Mouse (Mus musculus): ENCODE data around the gene Nefh. TPM values are rescaled to one million over a fixed set of nuclear protein-coding genes. Genes with fewer than 3 reads are reported as not detected.

Nefh gene
- 0.30 and 0.45 TPM in 2 replicates for polyA plus RNA-seq (2015; fragmentation: Nextera tagmentation; extraction: Ambion mirVana)

- Histone ChIP-seq H3K27me3 (ENCODE audit: control insufficient read depth, insufficient read depth, low read length) (peaks cover 66% of the 10 kb centered on the region), H3K9me3 (replicated peaks; ENCODE audit: control insufficient read depth, low read length) (no peaks in the 10 kb centered on the region), H3K4me3 (replicated peaks; ENCODE audit: low read length) (peak within 1 kb of the TSS; percentile 52), H3K4me2 (ENCODE audit: low read depth, low read length) (peak within 1 kb of the TSS; percentile 69), H3K36me3 (ENCODE audit: control insufficient read depth, insufficient read depth, low read length) (no peaks in the 10 kb centered on the region), H3K27ac (ENCODE audit: low read length) (no peak within 1 kb of the TSS), H3K4me1 (ENCODE audit: control insufficient read depth, insufficient read depth, low read length) (0 out of 2 replicates have a peak, but pooled peaks cover 4% of the 10 kb centered on the region), H3K9ac (ENCODE audit: low read length) (peak within 1 kb of the TSS; percentile 12)
- ATAC-seq (ENCODE audit: insufficient read depth, low FRiP score): peak; percentile 52; the same call in 1 of the 2 replicates
- under 1% methylated on average over 41 of the region's 41 CpGs for WGBS
These were observed at the start of gene Nefh for GRCm38 (mm10) chr11:4947813-4948174. TSS of gene Nefh (minus strand) at chr11:4948064.

GRCm38 (mm10) chr11:4996621-4997199, 48.8 kb upstream of the Nefh start:
- Histone ChIP-seq H3K27me3 (ENCODE audit: control insufficient read depth, insufficient read depth, low read length) (no peaks in the 10 kb centered on the region), H3K36me3 (ENCODE audit: control insufficient read depth, insufficient read depth, low read length) (no peaks in the 10 kb centered on the region), H3K4me2 (ENCODE audit: low read depth, low read length) (no peak overlapping the region), H3K27ac (ENCODE audit: low read length) (no peak overlapping the region), H3K9ac (ENCODE audit: low read length) (no peak overlapping the region), H3K9me3 (replicated peaks; ENCODE audit: control insufficient read depth, low read length) (no peaks in the 10 kb centered on the region), H3K4me3 (replicated peaks; ENCODE audit: low read length) (no peak overlapping the region), H3K4me1 (ENCODE audit: control insufficient read depth, insufficient read depth, low read length) (no peaks in the 10 kb centered on the region)
- no peak for ATAC-seq (ENCODE audit: insufficient read depth, low FRiP score)
- 81% methylated on average over 5 of the region's 5 CpGs for WGBS

GRCm38 (mm10) chr11:4995676-4996075, 47.8 kb upstream of the Nefh start:
- no peaks in the 10 kb centered on the region for H3K4me1 ChIP-seq (ENCODE audit: control insufficient read depth, insufficient read depth, low read length)
- no peak overlapping the region for H3K4me2 ChIP-seq (ENCODE audit: low read depth, low read length)
- no peak overlapping the region for H3K4me3 ChIP-seq (replicated peaks; ENCODE audit: low read length)
- H3K27ac ChIP-seq (ENCODE audit: low read length): no peak overlapping the region
- H3K36me3 ChIP-seq (ENCODE audit: control insufficient read depth, insufficient read depth, low read length): no peaks in the 10 kb centered on the region
- H3K9ac ChIP-seq (ENCODE audit: low read length): no peak overlapping the region
- H3K27me3 ChIP-seq (ENCODE audit: control insufficient read depth, insufficient read depth, low read length): no peaks in the 10 kb centered on the region
- no peaks in the 10 kb centered on the region for H3K9me3 ChIP-seq (replicated peaks; ENCODE audit: control insufficient read depth, low read length)
- 85% methylated on average over 3 of the region's 3 CpGs for WGBS
- no peak for ATAC-seq (ENCODE audit: insufficient read depth, low FRiP score)

GRCm38 (mm10) chr11:4992471-4992870, 44.6 kb upstream of the Nefh start:
- no peak overlapping the region for H3K4me3 ChIP-seq (replicated peaks; ENCODE audit: low read length)
- ATAC-seq (ENCODE audit: insufficient read depth, low FRiP score): no peak
- no peaks in the 10 kb centered on the region for H3K36me3 ChIP-seq (ENCODE audit: control insufficient read depth, insufficient read depth, low read length)
- H3K4me2 ChIP-seq (ENCODE audit: low read depth, low read length): no peak overlapping the region
- peaks cover 5% of the 10 kb centered on the region for H3K4me1 ChIP-seq (ENCODE audit: control insufficient read depth, insufficient read depth, low read length)
- H3K9ac ChIP-seq (ENCODE audit: low read length): no peak overlapping the region
- no peak overlapping the region for H3K27ac ChIP-seq (ENCODE audit: low read length)
- no peaks in the 10 kb centered on the region for H3K27me3 ChIP-seq (ENCODE audit: control insufficient read depth, insufficient read depth, low read length)
- H3K9me3 ChIP-seq (replicated peaks; ENCODE audit: control insufficient read depth, low read length): no peaks in the 10 kb centered on the region
- WGBS: 90% methylated on average over 2 of the region's 2 CpGs

DNA sequence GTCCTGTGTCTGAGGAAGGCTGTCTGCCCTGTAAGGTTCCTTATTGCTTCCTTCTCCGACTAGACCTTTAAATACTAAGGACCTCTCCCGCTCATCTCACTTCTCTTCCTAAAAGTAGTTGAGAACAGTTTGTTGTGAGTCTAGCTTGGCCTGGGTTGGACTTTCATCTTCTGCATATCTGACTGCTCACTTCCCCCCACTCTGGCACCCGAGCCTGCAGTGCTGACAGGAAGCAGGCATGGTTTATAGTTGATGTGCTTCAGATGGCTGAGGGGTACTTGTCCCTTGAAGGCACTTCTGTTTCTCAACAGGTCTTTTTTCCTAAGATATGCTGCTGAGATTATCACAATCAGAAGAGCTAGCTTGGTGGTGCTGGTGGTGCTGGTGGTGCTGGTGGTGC, 41.3 kb upstream of the Nefh start:
- ATAC-seq (ENCODE audit: insufficient read depth, low FRiP score): no peak
- H3K4me2 ChIP-seq (ENCODE audit: low read depth, low read length): no peak overlapping the region
- WGBS: 72% methylated on average over 3 of the region's 3 CpGs

DNA sequence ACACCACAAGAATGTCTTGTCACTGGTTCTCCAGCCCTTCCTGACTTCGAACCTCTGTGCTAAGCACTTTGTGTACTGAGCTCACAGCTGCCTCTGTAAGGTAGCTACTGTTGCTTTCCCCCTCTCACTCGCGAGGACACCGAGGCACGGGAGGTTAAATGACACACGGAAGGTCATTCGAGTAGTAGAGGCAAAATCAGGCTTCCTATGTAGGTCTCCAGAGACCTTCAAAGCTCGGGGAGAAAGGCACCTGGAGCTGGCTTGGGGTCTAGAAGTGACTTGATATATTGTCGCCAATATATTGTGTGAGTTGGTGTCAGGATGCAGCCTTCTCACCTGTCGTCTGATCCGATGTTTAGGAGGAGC, 39.6 kb upstream of the Nefh start:
- Histone ChIP-seq H3K27me3 (ENCODE audit: control insufficient read depth, insufficient read depth, low read length) (no peaks in the 10 kb centered on the region), H3K36me3 (ENCODE audit: control insufficient read depth, insufficient read depth, low read length) (no peaks in the 10 kb centered on the region), H3K9me3 (replicated peaks; ENCODE audit: control insufficient read depth, low read length) (no peaks in the 10 kb centered on the region), H3K27ac (ENCODE audit: low read length) (peak overlapping the region; percentile 25; the same call in 1 of the 2 replicates), H3K9ac (ENCODE audit: low read length) (peak overlapping the region; percentile 77), H3K4me1 (ENCODE audit: control insufficient read depth, insufficient read depth, low read length) (peaks cover 8% of the 10 kb centered on the region), H3K4me2 (ENCODE audit: low read depth, low read length) (peak overlapping the region; percentile 74), H3K4me3 (replicated peaks; ENCODE audit: low read length) (peak overlapping the region; percentile 71)
- WGBS: 40% methylated on average over 11 of the region's 11 CpGs
- no peak for ATAC-seq (ENCODE audit: insufficient read depth, low FRiP score)

More for the DNA sequence above, 41.3 kb upstream of the Nefh start:
- H3K4me1 ChIP-seq (ENCODE audit: control insufficient read depth, insufficient read depth, low read length): peaks cover 8% of the 10 kb centered on the region
- no peak overlapping the region for H3K27ac ChIP-seq (ENCODE audit: low read length)
- H3K36me3 ChIP-seq (ENCODE audit: control insufficient read depth, insufficient read depth, low read length): no peaks in the 10 kb centered on the region
- no peaks in the 10 kb centered on the region for H3K9me3 ChIP-seq (replicated peaks; ENCODE audit: control insufficient read depth, low read length)
- no peak overlapping the region for H3K9ac ChIP-seq (ENCODE audit: low read length)
- no peak overlapping the region for H3K4me3 ChIP-seq (replicated peaks; ENCODE audit: low read length)
- H3K27me3 ChIP-seq (ENCODE audit: control insufficient read depth, insufficient read depth, low read length): no peaks in the 10 kb centered on the region

DNA sequence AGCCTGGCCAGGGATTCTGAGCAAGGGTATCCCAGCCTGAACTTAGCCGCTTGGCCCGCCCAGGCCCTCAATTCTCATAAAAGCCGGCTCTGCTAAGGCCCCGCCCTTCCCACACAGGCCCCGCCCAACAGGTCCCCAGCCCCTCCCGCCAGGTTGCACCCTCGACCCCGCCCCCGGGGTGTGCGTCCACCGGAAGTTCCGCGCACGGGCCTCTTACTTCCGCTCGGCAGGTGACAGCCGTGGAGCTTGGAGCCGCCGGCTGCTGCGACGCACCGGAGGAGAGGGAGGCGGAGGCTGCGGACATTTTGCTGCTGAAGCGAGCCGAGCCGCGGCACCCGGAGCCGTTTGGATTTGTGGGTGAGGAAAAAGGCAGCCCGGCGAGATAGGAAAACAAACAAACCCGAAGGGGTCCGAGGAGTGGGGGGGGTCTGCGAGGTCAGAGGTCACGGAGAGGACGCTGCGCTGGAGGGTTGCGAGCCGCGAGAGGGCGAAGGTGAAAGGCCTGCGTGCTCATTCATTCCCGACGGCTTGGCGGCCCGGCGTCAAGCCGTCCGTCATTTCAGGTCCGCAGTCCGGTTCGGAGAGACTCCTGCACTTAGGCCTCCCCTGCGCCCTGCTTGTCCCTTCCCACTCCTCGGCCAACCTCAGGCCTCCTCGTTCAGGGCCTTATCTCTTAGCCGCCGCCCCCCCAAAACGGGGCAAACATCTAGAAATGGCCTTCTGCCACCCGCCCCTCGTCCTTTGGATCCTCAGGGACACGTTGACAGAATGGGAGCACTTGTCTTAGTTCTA, 39.0 kb upstream of the Nefh start, which contains the start of gene Ap1b1:
Gene Ap1b1, plus strand, starts transcription at position 130 of the 792 bp plus-strand sequence.
- Histone ChIP-seq H3K4me1 (ENCODE audit: control insufficient read depth, insufficient read depth, low read length) (peaks cover 8% of the 10 kb centered on the region), H3K27me3 (ENCODE audit: control insufficient read depth, insufficient read depth, low read length) (no peaks in the 10 kb centered on the region), H3K9ac (ENCODE audit: low read length) (peak within 1 kb of the TSS; percentile 77), H3K9me3 (replicated peaks; ENCODE audit: control insufficient read depth, low read length) (no peaks in the 10 kb centered on the region), H3K4me2 (ENCODE audit: low read depth, low read length) (peak within 1 kb of the TSS; percentile 74), H3K27ac (ENCODE audit: low read length) (peak within 1 kb of the TSS; percentile 25; the same call in 1 of the 2 replicates), H3K4me3 (replicated peaks; ENCODE audit: low read length) (peak within 1 kb of the TSS; percentile 71), H3K36me3 (ENCODE audit: control insufficient read depth, insufficient read depth, low read length) (no peaks in the 10 kb centered on the region)
- WGBS: 1% methylated on average over 62 of the region's 62 CpGs
- ATAC-seq (ENCODE audit: insufficient read depth, low FRiP score): peak; percentile 97

- ATAC-seq (ENCODE audit: insufficient read depth, low FRiP score): no peak
- Histone ChIP-seq H3K4me2 (ENCODE audit: low read depth, low read length) (no peak overlapping the region), H3K4me3 (replicated peaks; ENCODE audit: low read length) (no peak overlapping the region), H3K27me3 (ENCODE audit: control insufficient read depth, insufficient read depth, low read length) (no peaks in the 10 kb centered on the region), H3K27ac (ENCODE audit: low read length) (no peak overlapping the region), H3K9me3 (replicated peaks; ENCODE audit: control insufficient read depth, low read length) (no peaks in the 10 kb centered on the region), H3K36me3 (ENCODE audit: control insufficient read depth, insufficient read depth, low read length) (no peaks in the 10 kb centered on the region), H3K9ac (ENCODE audit: low read length) (no peak overlapping the region), H3K4me1 (ENCODE audit: control insufficient read depth, insufficient read depth, low read length) (peaks cover 8% of the 10 kb centered on the region)
- 74% methylated on average over 3 of the region's 3 CpGs for WGBS
These were observed 36.9 kb upstream of the Nefh start for GRCm38 (mm10) chr11:4984799-4985198.

DNA sequence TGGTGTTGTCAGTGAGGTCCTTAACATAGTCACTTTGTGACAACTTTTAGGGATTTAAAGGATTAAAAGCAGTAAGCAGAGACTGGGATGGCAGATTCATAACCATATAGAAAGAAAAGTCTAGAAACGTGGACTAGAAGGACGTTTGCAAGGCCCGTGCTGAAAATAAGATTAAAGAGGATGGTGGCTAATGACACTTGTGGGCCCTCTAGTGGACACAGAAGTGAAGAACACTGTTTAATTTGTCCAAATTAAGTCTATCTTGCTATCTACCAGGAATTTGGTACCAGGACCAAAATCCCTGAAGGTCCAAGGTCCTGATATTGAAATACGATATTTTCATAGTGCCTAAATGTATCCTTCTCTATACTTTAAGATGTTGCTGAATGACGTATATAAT, 36.4 kb upstream of the Nefh start:
- no peak for ATAC-seq (ENCODE audit: insufficient read depth, low FRiP score)
- peak overlapping the region; percentile 17; the same call in 1 of the 2 replicates for H3K4me2 ChIP-seq (ENCODE audit: low read depth, low read length)
- peaks cover 8% of the 10 kb centered on the region for H3K4me1 ChIP-seq (ENCODE audit: control insufficient read depth, insufficient read depth, low read length)
- H3K9me3 ChIP-seq (replicated peaks; ENCODE audit: control insufficient read depth, low read length): no peaks in the 10 kb centered on the region
- H3K27ac ChIP-seq (ENCODE audit: low read length): no peak overlapping the region
- H3K27me3 ChIP-seq (ENCODE audit: control insufficient read depth, insufficient read depth, low read length): no peaks in the 10 kb centered on the region
- no peak overlapping the region for H3K9ac ChIP-seq (ENCODE audit: low read length)
- WGBS: 7% methylated on average over 5 of the region's 5 CpGs
- H3K4me3 ChIP-seq (replicated peaks; ENCODE audit: low read length): no peak overlapping the region
- H3K36me3 ChIP-seq (ENCODE audit: control insufficient read depth, insufficient read depth, low read length): no peaks in the 10 kb centered on the region
